In genomic region chr1:174040523-174041177, GRCm38 (mm10) we compare ENCODE assay signal across 10 mouse cellular contexts. TPM values are rescaled to one million over a fixed set of nuclear protein-coding genes. Genes with fewer than 3 reads are reported as not detected.
DNase-seq lines count a peak whose midpoint lies in the region; ATAC-seq and TF ChIP-seq lines count a peak whose summit lies in the region.
"Had no signal": no experiment of that assay in that cellular context is flagged by ENCODE, and none has a peak within 500 bp of the region (broad histone marks: within the 10 kb centered on the region; RNA-seq: fewer than 3 reads in every experiment).

Gene Olfr433, plus strand, starts transcription at chr1:174040705.

- H3K4me2 ChIP-seq in intestine, embryonic 14.5 days (ENCODE audit: low read length), result no peak within 1 kb of the TSS
- no peak within 1 kb of the TSS for H3K4me2 ChIP-seq in intestine, postnatal 0 days (replicated peaks; ENCODE audit: low read depth)
- no peak within 1 kb of the TSS for H3K4me2 ChIP-seq in neural tube, embryonic 15.5 days
- H3K4me2 ChIP-seq: neural tube, embryonic 12.5 days had no signal

- 75% methylated on average over 7 of the region's 7 CpGs for WGBS in intestine, embryonic 14.5 days
- WGBS in intestine, postnatal 0 days, result 77% methylated on average over 7 of the region's 7 CpGs
- 89% methylated on average over 7 of the region's 7 CpGs for WGBS in neural tube, embryonic 15.5 days

- TF ChIP-seq CTCF in intestine, postnatal 0 days (IDR thresholded peaks at IDR 0.05; ENCODE audit: low read depth), result no peak

- peak; percentile 61 for DNase-seq in intestine, embryonic 14.5 days (ENCODE audit: low spot score)
- DNase-seq in 416B (ENCODE audit: low read depth), result peak; percentile 82
- peak; percentile 48 for DNase-seq in c-Kit-positive CD71-negative TER-119-negative erythroid progenitor cells, embryonic 14.5 days (ENCODE audit: low read depth)
- peak; percentile 89 for DNase-seq in kidney, postnatal 10 days
- peak; percentile 77 for DNase-seq in skeletal muscle tissue, adult 2 months (ENCODE audit: low read depth, low spot score)
- DNase-seq in yolk sac, embryonic 10.5 days (ENCODE audit: low spot score), result no peak

- H3K27me3 ChIP-seq in intestine, embryonic 14.5 days (replicated peaks; ENCODE audit: control insufficient read depth, insufficient read depth, low read length), result no peaks in the 10 kb centered on the region
- no peaks in the 10 kb centered on the region for H3K27me3 ChIP-seq in intestine, postnatal 0 days (replicated peaks; ENCODE audit: control insufficient read depth, insufficient read depth, low read length)
- H3K27me3 ChIP-seq in neural tube, embryonic 15.5 days (replicated peaks), result no peaks in the 10 kb centered on the region
- H3K27me3 ChIP-seq: neural tube, embryonic 12.5 days; Patski had no signal

- no peak within 1 kb of the TSS for H3K4me3 ChIP-seq in intestine, embryonic 14.5 days (ENCODE audit: low read depth, low read length)
- no peak within 1 kb of the TSS for H3K4me3 ChIP-seq in intestine, postnatal 0 days (ENCODE audit: low read depth, low read length)
- no peak within 1 kb of the TSS for H3K4me3 ChIP-seq in neural tube, embryonic 15.5 days (replicated peaks)
- H3K4me3 ChIP-seq: neural tube, embryonic 12.5 days had no signal

- H3K9me3 ChIP-seq in intestine, embryonic 14.5 days (ENCODE audit: control insufficient read depth, low read length), result no peaks in the 10 kb centered on the region
- no peaks in the 10 kb centered on the region for H3K9me3 ChIP-seq in intestine, postnatal 0 days (ENCODE audit: control insufficient read depth)
- H3K9me3 ChIP-seq in neural tube, embryonic 15.5 days (replicated peaks), result no peaks in the 10 kb centered on the region
- H3K9me3 ChIP-seq: neural tube, embryonic 12.5 days had no signal

- H3K36me3 ChIP-seq in intestine, embryonic 14.5 days (ENCODE audit: control insufficient read depth, insufficient read depth, low read length), result no peaks in the 10 kb centered on the region
- no peaks in the 10 kb centered on the region for H3K36me3 ChIP-seq in intestine, postnatal 0 days (ENCODE audit: control insufficient read depth, insufficient read depth)
- no peaks in the 10 kb centered on the region for H3K36me3 ChIP-seq in neural tube, embryonic 15.5 days
- H3K36me3 ChIP-seq: neural tube, embryonic 12.5 days had no signal

- ATAC-seq in intestine, embryonic 14.5 days (replicated peaks; ENCODE audit: low FRiP score, low TSS enrichment, low read depth), result 0 out of 2 replicates have a peak, but pooled peaks have one; percentile 53
- ATAC-seq in intestine, postnatal 0 days, result no peak
- no peak for ATAC-seq in neural tube, embryonic 15.5 days (ENCODE audit: low FRiP score)
- ATAC-seq: Patski had no signal

- H3K9ac ChIP-seq in intestine, embryonic 14.5 days (ENCODE audit: low read length), result no peak within 1 kb of the TSS
- no peak within 1 kb of the TSS for H3K9ac ChIP-seq in intestine, postnatal 0 days (ENCODE audit: low read depth, low read length)
- no peak within 1 kb of the TSS for H3K9ac ChIP-seq in neural tube, embryonic 15.5 days (replicated peaks)
- H3K9ac ChIP-seq: neural tube, embryonic 12.5 days had no signal

- no peaks in the 10 kb centered on the region for H3K4me1 ChIP-seq in intestine, embryonic 14.5 days (replicated peaks; ENCODE audit: control insufficient read depth, insufficient read depth, low read length)
- H3K4me1 ChIP-seq in intestine, postnatal 0 days (replicated peaks; ENCODE audit: control insufficient read depth, insufficient read depth, low read length), result no peaks in the 10 kb centered on the region
- H3K4me1 ChIP-seq in neural tube, embryonic 15.5 days, result no peaks in the 10 kb centered on the region
- H3K4me1 ChIP-seq: neural tube, embryonic 12.5 days had no signal

- H3K27ac ChIP-seq in intestine, embryonic 14.5 days (ENCODE audit: low read depth), result no peak within 1 kb of the TSS
- no peak within 1 kb of the TSS for H3K27ac ChIP-seq in intestine, postnatal 0 days (ENCODE audit: low read depth, low read length)
- no peak within 1 kb of the TSS for H3K27ac ChIP-seq in neural tube, embryonic 15.5 days (replicated peaks)
- H3K27ac ChIP-seq: neural tube, embryonic 12.5 days had no signal

RNA-seq across cellular contexts. Expression of gene Olfr433, which starts in this region (rescaled TPM):
- polyA plus RNA-seq in intestine, embryonic 14.5 days (2014; fragmentation: Nextera tagmentation; extraction: Ambion mirVana), result 0.07 and 0.08 TPM in 2 replicates
- polyA plus RNA-seq in intestine, postnatal 0 days (2015; fragmentation: Nextera tagmentation; extraction: Ambion mirVana), result not detected in 2 replicates
- polyA plus RNA-seq in neural tube, embryonic 15.5 days (2015; fragmentation: Nextera tagmentation; extraction: Ambion mirVana), result not detected in 2 replicates
- polyA plus RNA-seq: neural tube, embryonic 12.5 days; Patski had no signal

Comparison
In these comparisons a context has a peak if more than half of its experiments do, and no peak if none do; other contexts are left out.
1. Peak in DNase-seq and ATAC-seq in intestine, embryonic 14.5 days; RNA of the gene not detected or under 1 TPM.